In the genomic region with DNA sequence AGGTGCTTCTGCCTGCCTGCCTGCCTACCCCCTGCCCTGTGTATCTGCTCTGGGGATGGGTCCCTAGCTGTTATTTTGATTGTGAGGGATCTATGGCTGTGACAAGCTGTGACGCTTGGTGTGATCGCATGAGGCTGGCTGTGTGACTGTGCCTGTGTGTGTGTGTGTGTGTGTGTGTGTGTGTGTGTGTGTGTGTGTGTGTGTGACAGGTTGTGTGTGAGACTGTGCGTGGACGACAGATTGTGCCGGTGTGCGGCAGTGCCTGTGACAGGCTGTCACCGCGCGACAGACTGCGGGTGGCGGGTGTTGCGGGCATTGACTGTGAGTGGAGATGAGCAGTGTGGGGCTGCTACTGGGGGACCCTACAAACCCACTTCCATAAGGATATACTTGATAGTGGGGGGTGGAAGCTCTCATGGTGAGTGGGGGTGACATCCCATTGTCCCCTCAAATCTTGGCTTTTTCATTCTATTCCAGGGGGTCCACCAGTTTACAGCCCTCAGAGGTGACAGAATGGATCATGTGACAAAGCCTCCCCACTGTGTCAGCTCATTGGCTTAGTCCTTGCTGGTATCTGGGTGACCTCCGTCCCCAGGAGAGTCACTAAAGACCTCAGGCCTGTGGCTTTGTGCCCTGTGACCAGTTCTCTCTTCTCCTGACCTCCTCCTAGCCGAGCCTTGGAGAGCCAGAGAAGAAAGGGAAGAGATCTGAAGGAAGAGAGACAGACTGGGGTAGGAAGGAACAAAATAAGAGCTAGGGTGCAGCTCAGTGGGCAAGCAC, we compare ENCODE assay signal across 12 mouse cellular contexts. TPM values are rescaled to one million over a fixed set of nuclear protein-coding genes. Genes with fewer than 3 reads are reported as not detected.
DNase-seq lines count a peak whose midpoint lies in the region; ATAC-seq and TF ChIP-seq lines count a peak whose summit lies in the region.
"Had no signal": no experiment of that assay in that cellular context is flagged by ENCODE, and none has a peak within 500 bp of the region (broad histone marks: within the 10 kb centered on the region; RNA-seq: fewer than 3 reads in every experiment).

No protein-coding gene starts in this region.

- no peak overlapping the region for H3K27ac ChIP-seq in hindbrain, embryonic 11.5 days (ENCODE audit: low read depth, low read length)
- H3K27ac ChIP-seq in hindbrain, embryonic 12.5 days, result no peak overlapping the region
- H3K27ac ChIP-seq in midbrain, postnatal 0 days (ENCODE audit: low read depth, low read length), result 0 out of 2 replicates have a peak overlapping the region, but pooled peaks have one; percentile 38
- no peak overlapping the region for H3K27ac ChIP-seq in midbrain, embryonic 10.5 days (replicated peaks)
- no peak overlapping the region for H3K27ac ChIP-seq in limb, embryonic 14.5 days (replicated peaks; ENCODE audit: low read depth, low read length)
- H3K27ac ChIP-seq: heart, embryonic 13.5 days; liver, embryonic 14.5 days; stomach, embryonic 15.5 days had no signal

- no peak overlapping the region for H3K4me2 ChIP-seq in hindbrain, embryonic 11.5 days (replicated peaks; ENCODE audit: low read depth, low read length)
- H3K4me2 ChIP-seq in hindbrain, embryonic 12.5 days (replicated peaks), result no peak overlapping the region
- no peak overlapping the region for H3K4me2 ChIP-seq in midbrain, postnatal 0 days (ENCODE audit: low read depth, low read length, poor library complexity, severe bottlenecking)
- H3K4me2 ChIP-seq in limb, embryonic 14.5 days (replicated peaks; ENCODE audit: low read depth, low read length, severe bottlenecking), result peak overlapping the region; percentile 41; the same call in 1 of the 2 replicates
- H3K4me2 ChIP-seq: stomach, embryonic 15.5 days had no signal

- H3K27me3 ChIP-seq in hindbrain, embryonic 11.5 days (ENCODE audit: control insufficient read depth, insufficient read depth, low read length), result peaks cover 96% of the 10 kb centered on the region
- H3K27me3 ChIP-seq in hindbrain, embryonic 12.5 days, result peaks cover 100% of the 10 kb centered on the region
- H3K27me3 ChIP-seq in midbrain, postnatal 0 days (ENCODE audit: insufficient read depth, low read length), result peaks cover 63% of the 10 kb centered on the region
- H3K27me3 ChIP-seq in midbrain, embryonic 10.5 days (ENCODE audit: low read depth, poor library complexity, severe bottlenecking), result peaks cover 100% of the 10 kb centered on the region
- 0 out of 2 replicates have a peak, but pooled peaks cover 24% of the 10 kb centered on the region for H3K27me3 ChIP-seq in limb, embryonic 14.5 days (ENCODE audit: control insufficient read depth, insufficient read depth, low read length)

- H3K9me3 ChIP-seq in hindbrain, embryonic 11.5 days (ENCODE audit: control insufficient read depth, low read length), result no peaks in the 10 kb centered on the region
- H3K9me3 ChIP-seq in hindbrain, embryonic 12.5 days (replicated peaks), result no peaks in the 10 kb centered on the region
- no peaks in the 10 kb centered on the region for H3K9me3 ChIP-seq in midbrain, postnatal 0 days (ENCODE audit: low read length)
- no peaks in the 10 kb centered on the region for H3K9me3 ChIP-seq in midbrain, embryonic 10.5 days (replicated peaks)
- H3K9me3 ChIP-seq in limb, embryonic 14.5 days (ENCODE audit: control insufficient read depth, low read length), result no peaks in the 10 kb centered on the region
- H3K9me3 ChIP-seq: embryonic facial prominence, embryonic 13.5 days; heart, embryonic 13.5 days; stomach, embryonic 15.5 days had no signal

- TF ChIP-seq POLR2A in limb, embryonic 14.5 days (IDR thresholded peaks at IDR 0.05; ENCODE audit: borderline replicate concordance, extremely low read depth, insufficient read depth, insufficient read length), result no peak

- no peak for ATAC-seq in hindbrain, embryonic 11.5 days (ENCODE audit: low FRiP score)
- no peak; the same call in 1 of the 2 replicates for ATAC-seq in hindbrain, embryonic 12.5 days (ENCODE audit: low FRiP score)
- ATAC-seq in midbrain, postnatal 0 days (ENCODE audit: low FRiP score), result no peak
- no peak for ATAC-seq in limb, embryonic 14.5 days (ENCODE audit: low FRiP score, low read depth)

- no peak overlapping the region for H3K4me3 ChIP-seq in hindbrain, embryonic 11.5 days (ENCODE audit: low read depth, low read length)
- H3K4me3 ChIP-seq in hindbrain, embryonic 12.5 days, result no peak overlapping the region
- H3K4me3 ChIP-seq in midbrain, postnatal 0 days (ENCODE audit: low read depth, low read length), result no peak overlapping the region
- no peak overlapping the region for H3K4me3 ChIP-seq in midbrain, embryonic 10.5 days
- H3K4me3 ChIP-seq in limb, embryonic 14.5 days (replicated peaks; ENCODE audit: low read length), result no peak overlapping the region
- H3K4me3 ChIP-seq: stomach, embryonic 15.5 days had no signal

- TF ChIP-seq CTCF in midbrain, postnatal 0 days (IDR thresholded peaks at IDR 0.05), result no peak

- no peak overlapping the region for H3K9ac ChIP-seq in hindbrain, embryonic 11.5 days (ENCODE audit: low read depth, low read length)
- H3K9ac ChIP-seq in hindbrain, embryonic 12.5 days, result no peak overlapping the region
- H3K9ac ChIP-seq in midbrain, postnatal 0 days (replicated peaks; ENCODE audit: low read length, poor library complexity, severe bottlenecking), result no peak overlapping the region
- H3K9ac ChIP-seq in limb, embryonic 14.5 days (ENCODE audit: low read depth, low read length, severe bottlenecking), result 0 out of 2 replicates have a peak overlapping the region, but pooled peaks have one; percentile 29
- H3K9ac ChIP-seq: liver, embryonic 14.5 days; stomach, embryonic 15.5 days had no signal

- WGBS in hindbrain, embryonic 11.5 days, result 4% methylated on average over 14 of the region's 14 CpGs
- 7% methylated on average over 14 of the region's 14 CpGs for WGBS in hindbrain, embryonic 12.5 days
- 23% methylated on average over 14 of the region's 14 CpGs for WGBS in midbrain, postnatal 0 days
- WGBS in midbrain, embryonic 10.5 days, result 5% methylated on average over 14 of the region's 14 CpGs
- 43% methylated on average over 14 of the region's 14 CpGs for WGBS in limb, embryonic 14.5 days

- H3K36me3 ChIP-seq in hindbrain, embryonic 11.5 days (ENCODE audit: control insufficient read depth, insufficient read depth, low read length), result no peaks in the 10 kb centered on the region
- H3K36me3 ChIP-seq in hindbrain, embryonic 12.5 days, result no peaks in the 10 kb centered on the region
- no peaks in the 10 kb centered on the region for H3K36me3 ChIP-seq in midbrain, postnatal 0 days (ENCODE audit: insufficient read depth, low read length)
- no peaks in the 10 kb centered on the region for H3K36me3 ChIP-seq in midbrain, embryonic 10.5 days
- peaks cover 19% of the 10 kb centered on the region; the same call in 1 of the 2 replicates for H3K36me3 ChIP-seq in limb, embryonic 14.5 days (ENCODE audit: control insufficient read depth, insufficient read depth, low read length)
- H3K36me3 ChIP-seq: embryonic facial prominence, embryonic 13.5 days; heart, embryonic 13.5 days; stomach, embryonic 15.5 days had no signal

- no peaks in the 10 kb centered on the region for H3K4me1 ChIP-seq in hindbrain, embryonic 11.5 days (replicated peaks; ENCODE audit: control insufficient read depth, insufficient read depth, low read length)
- peaks cover 26% of the 10 kb centered on the region for H3K4me1 ChIP-seq in hindbrain, embryonic 12.5 days
- H3K4me1 ChIP-seq in midbrain, postnatal 0 days (ENCODE audit: insufficient read depth, low read length), result 0 out of 2 replicates have a peak, but pooled peaks cover 10% of the 10 kb centered on the region
- peaks cover 2% of the 10 kb centered on the region; the same call in 1 of the 2 replicates for H3K4me1 ChIP-seq in midbrain, embryonic 10.5 days
- peaks cover 87% of the 10 kb centered on the region for H3K4me1 ChIP-seq in limb, embryonic 14.5 days (ENCODE audit: control insufficient read depth, insufficient read depth, low read length)

- peak; percentile 34 for DNase-seq in hindbrain, embryonic 11.5 days (ENCODE audit: low spot score)
- no peak for DNase-seq in midbrain, postnatal 0 days (ENCODE audit: low spot score)
- no peak for DNase-seq in midbrain, embryonic 10.5 days (ENCODE audit: low spot score)
- peak; percentile 81 for DNase-seq in cerebellum, adult 9-11 months
- DNase-seq in limb, embryonic 14.5 days (ENCODE audit: low spot score), result no peak
- DNase-seq in lung, postnatal 14 days, result no peak
- DNase-seq in heart, postnatal 4 days, result no peak

RNA-seq across cellular contexts. Expression of gene Nfix, which starts 12.4 kb away (rescaled TPM):
- 2.4 and 3.0 TPM in 2 replicates for polyA plus RNA-seq in hindbrain, embryonic 11.5 days (2014; fragmentation: Nextera tagmentation; extraction: Ambion mirVana)
- 11.6 and 14.2 TPM in 2 replicates for polyA plus RNA-seq in hindbrain, embryonic 12.5 days (2016; fragmentation: Nextera tagmentation; extraction: Ambion mirVana)
- total RNA-seq in midbrain, postnatal 0 days (2014; rRNA removed), result 40.1 and 62.5 TPM in 2 replicates
- polyA plus RNA-seq in midbrain, postnatal 0 days (2015; fragmentation: Nextera tagmentation; extraction: Ambion mirVana), result 41.7 and 53.7 TPM in 2 replicates
- polyA plus RNA-seq in midbrain, embryonic 10.5 days (2016; fragmentation: Nextera tagmentation; extraction: Ambion mirVana), result 0.49 and 1.2 TPM in 2 replicates
- 81.2 and 97.7 TPM in 2 replicates for polyA plus RNA-seq in limb, embryonic 14.5 days (2012; rRNA removed)
- polyA plus RNA-seq in limb, embryonic 14.5 days (2014; fragmentation: Nextera tagmentation; extraction: Ambion mirVana), result 100 and 108 TPM in 2 replicates
- 100 to 1,000 TPM; 189 to 211 TPM for total RNA-seq in heart, postnatal 4 days (2021)

RNA-seq across cellular contexts. Expression of gene Dand5, which starts 34.9 kb away (rescaled TPM):
- polyA plus RNA-seq in hindbrain, embryonic 11.5 days (2014; fragmentation: Nextera tagmentation; extraction: Ambion mirVana), result 6.2 and 7.1 TPM in 2 replicates
- 6.6 and 7.1 TPM in 2 replicates for polyA plus RNA-seq in hindbrain, embryonic 12.5 days (2016; fragmentation: Nextera tagmentation; extraction: Ambion mirVana)
- 7.6 and 7.7 TPM in 2 replicates for total RNA-seq in midbrain, postnatal 0 days (2014; rRNA removed)
- 12.6 and 14.5 TPM in 2 replicates for polyA plus RNA-seq in midbrain, postnatal 0 days (2015; fragmentation: Nextera tagmentation; extraction: Ambion mirVana)
- polyA plus RNA-seq in midbrain, embryonic 10.5 days (2016; fragmentation: Nextera tagmentation; extraction: Ambion mirVana), result 2.9 and 5.3 TPM in 2 replicates
- 5.7 and 5.9 TPM in 2 replicates for polyA plus RNA-seq in limb, embryonic 14.5 days (2012; rRNA removed)
- 6.4 and 6.9 TPM in 2 replicates for polyA plus RNA-seq in limb, embryonic 14.5 days (2014; fragmentation: Nextera tagmentation; extraction: Ambion mirVana)
- 1 to 10 TPM; 3.4 to 3.6 TPM for total RNA-seq in heart, postnatal 4 days (2021)

RNA-seq across cellular contexts. Expression of gene Gadd45gip1, which starts 43.6 kb away (rescaled TPM):
- polyA plus RNA-seq in hindbrain, embryonic 11.5 days (2014; fragmentation: Nextera tagmentation; extraction: Ambion mirVana), result 36.0 and 37.2 TPM in 2 replicates
- polyA plus RNA-seq in hindbrain, embryonic 12.5 days (2016; fragmentation: Nextera tagmentation; extraction: Ambion mirVana), result 35.7 and 38.6 TPM in 2 replicates
- total RNA-seq in midbrain, postnatal 0 days (2014; rRNA removed), result 27.5 and 28.2 TPM in 2 replicates
- 42.9 and 45.1 TPM in 2 replicates for polyA plus RNA-seq in midbrain, postnatal 0 days (2015; fragmentation: Nextera tagmentation; extraction: Ambion mirVana)
- 46.3 and 47.2 TPM in 2 replicates for polyA plus RNA-seq in midbrain, embryonic 10.5 days (2016; fragmentation: Nextera tagmentation; extraction: Ambion mirVana)
- 39.8 and 45.6 TPM in 2 replicates for polyA plus RNA-seq in limb, embryonic 14.5 days (2012; rRNA removed)
- 43.2 and 44.9 TPM in 2 replicates for polyA plus RNA-seq in limb, embryonic 14.5 days (2014; fragmentation: Nextera tagmentation; extraction: Ambion mirVana)
- total RNA-seq in heart, postnatal 4 days (2021), result 10 to 100 TPM; 24.2 to 26.2 TPM

RNA-seq across cellular contexts. Expression of gene Rad23a, which starts 52.8 kb away (rescaled TPM):
- polyA plus RNA-seq in hindbrain, embryonic 11.5 days (2014; fragmentation: Nextera tagmentation; extraction: Ambion mirVana), result 88.6 and 91.3 TPM in 2 replicates
- polyA plus RNA-seq in hindbrain, embryonic 12.5 days (2016; fragmentation: Nextera tagmentation; extraction: Ambion mirVana), result 88.8 and 101 TPM in 2 replicates
- total RNA-seq in midbrain, postnatal 0 days (2014; rRNA removed), result 43.8 and 57.5 TPM in 2 replicates
- polyA plus RNA-seq in midbrain, postnatal 0 days (2015; fragmentation: Nextera tagmentation; extraction: Ambion mirVana), result 83.5 and 88.3 TPM in 2 replicates
- 124 and 131 TPM in 2 replicates for polyA plus RNA-seq in midbrain, embryonic 10.5 days (2016; fragmentation: Nextera tagmentation; extraction: Ambion mirVana)
- polyA plus RNA-seq in limb, embryonic 14.5 days (2012; rRNA removed), result 82.0 and 82.4 TPM in 2 replicates
- polyA plus RNA-seq in limb, embryonic 14.5 days (2014; fragmentation: Nextera tagmentation; extraction: Ambion mirVana), result 104 and 109 TPM in 2 replicates
- total RNA-seq in heart, postnatal 4 days (2021), result 10 to 100 TPM; 90.9 to 91.8 TPM

RNA-seq across cellular contexts. Expression of gene Calr, which starts 59.0 kb away (rescaled TPM):
- 837 and 845 TPM in 2 replicates for polyA plus RNA-seq in hindbrain, embryonic 11.5 days (2014; fragmentation: Nextera tagmentation; extraction: Ambion mirVana)
- 792 and 820 TPM in 2 replicates for polyA plus RNA-seq in hindbrain, embryonic 12.5 days (2016; fragmentation: Nextera tagmentation; extraction: Ambion mirVana)
- total RNA-seq in midbrain, postnatal 0 days (2014; rRNA removed), result 369 and 436 TPM in 2 replicates
- 444 and 445 TPM in 2 replicates for polyA plus RNA-seq in midbrain, postnatal 0 days (2015; fragmentation: Nextera tagmentation; extraction: Ambion mirVana)
- polyA plus RNA-seq in midbrain, embryonic 10.5 days (2016; fragmentation: Nextera tagmentation; extraction: Ambion mirVana), result 723 and 798 TPM in 2 replicates
- polyA plus RNA-seq in limb, embryonic 14.5 days (2012; rRNA removed), result 575 and 831 TPM in 2 replicates
- polyA plus RNA-seq in limb, embryonic 14.5 days (2014; fragmentation: Nextera tagmentation; extraction: Ambion mirVana), result 802 and 827 TPM in 2 replicates
- total RNA-seq in heart, postnatal 4 days (2021), result 100 to 1,000 TPM; 320 to 358 TPM

Comparison
In these comparisons a context has a peak if more than half of its experiments do, and no peak if none do; other contexts are left out.
1. DNase-seq: peak in hindbrain, embryonic 11.5 days (single experiment) and cerebellum, adult 9-11 months (single experiment); none in midbrain, postnatal 0 days (single experiment), midbrain, embryonic 10.5 days (single experiment), limb, embryonic 14.5 days (single experiment), lung, postnatal 14 days (single experiment) and heart, postnatal 4 days (single experiment).